17 mouse cellular contexts compared by ENCODE assay signal in the genomic region with DNA sequence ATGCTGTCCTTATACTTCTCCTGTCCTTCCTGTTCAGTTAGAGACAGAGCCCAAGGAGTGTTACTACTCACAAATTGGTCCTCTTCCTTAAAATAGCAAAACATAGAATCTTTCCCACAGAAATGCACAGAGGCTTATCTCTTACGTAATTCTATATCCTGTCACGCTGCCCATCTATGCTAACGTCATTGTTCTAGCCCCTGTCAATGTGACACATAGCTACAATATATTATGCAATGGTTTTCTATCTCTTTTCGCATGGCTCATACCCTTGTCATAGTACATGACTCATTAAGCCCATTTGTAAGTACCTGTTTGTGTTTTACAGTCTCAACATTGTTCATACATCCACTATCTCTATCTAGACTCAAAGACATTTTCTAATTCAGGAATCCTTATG. TPM values are rescaled to one million over a fixed set of nuclear protein-coding genes. Genes with fewer than 3 reads are reported as not detected.
"Had no signal": no experiment of that assay in that cellular context is flagged by ENCODE, and none has a peak within 500 bp of the region (broad histone marks: within the 10 kb centered on the region; RNA-seq: fewer than 3 reads in every experiment).

No protein-coding gene starts in this region.

- ATAC-seq: liver, postnatal 0 days; lung, postnatal 0 days; midbrain, embryonic 16.5 days had no signal

- DNase-seq: liver, postnatal 0 days; lung, adult 2 months; lung, postnatal 14 days; lung, postnatal 36 days; midbrain, embryonic 14.5 days; retina, postnatal 1 day; right cerebral cortex, adult 18-20 months; right cerebral cortex, postnatal 25 days; right cerebral cortex, postnatal 4 days; spleen, adult 18-20 months; thymus, adult 2 months; thymus, postnatal 25 days; thymus, postnatal 4 days had no signal

RNA-seq across cellular contexts. Expression of a gene that starts 2.2 kb away (rescaled TPM):
- total RNA-seq: megakaryocyte, adult 5-6 weeks; megakaryocyte-erythroid progenitor cell, adult 5-6 weeks had no signal

RNA-seq across cellular contexts. Expression of a gene that starts 18.7 kb away (rescaled TPM):
- total RNA-seq: megakaryocyte, adult 5-6 weeks; megakaryocyte-erythroid progenitor cell, adult 5-6 weeks had no signal

RNA-seq across cellular contexts. Expression of a gene that starts 49.8 kb away (rescaled TPM):
- total RNA-seq: megakaryocyte, adult 5-6 weeks; megakaryocyte-erythroid progenitor cell, adult 5-6 weeks had no signal
